Mouse (Mus musculus): Measurements from ENCODE around the gene Upb1.
A peak's percentile ranks its signal among the peaks of the same experiment; 100 is the strongest.
"Not testable (repeated sequence)": the region's sequence is repeated elsewhere in the genome, so short reads cannot be mapped to it uniquely, and the experiment has no call there.

Gene Upb1

DNA sequence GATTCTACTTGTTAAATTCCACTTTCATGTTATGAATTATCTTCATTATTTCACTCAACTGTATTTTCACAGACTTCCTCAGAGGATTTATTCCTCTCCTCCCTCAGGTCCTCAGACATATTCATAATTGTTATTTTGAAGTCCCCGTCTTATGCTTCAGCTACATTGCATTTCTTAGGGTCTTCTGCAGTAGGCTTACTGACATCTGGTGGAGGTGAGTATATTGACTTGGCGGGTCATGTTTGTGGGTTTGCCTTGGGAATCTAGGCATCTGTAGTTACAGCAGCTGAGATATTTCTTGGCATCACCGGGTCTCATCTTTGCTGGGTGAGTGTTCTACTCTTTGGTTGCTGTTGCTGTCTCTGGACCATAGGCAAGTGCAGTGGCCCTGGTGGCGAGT lies at the start of gene Upb1:
TSS of gene Upb1 (plus strand) at position 158 of the 400 bp plus-strand sequence.
- no peak for DNase-seq (ENCODE audit: low read depth, low spot score)

DNA sequence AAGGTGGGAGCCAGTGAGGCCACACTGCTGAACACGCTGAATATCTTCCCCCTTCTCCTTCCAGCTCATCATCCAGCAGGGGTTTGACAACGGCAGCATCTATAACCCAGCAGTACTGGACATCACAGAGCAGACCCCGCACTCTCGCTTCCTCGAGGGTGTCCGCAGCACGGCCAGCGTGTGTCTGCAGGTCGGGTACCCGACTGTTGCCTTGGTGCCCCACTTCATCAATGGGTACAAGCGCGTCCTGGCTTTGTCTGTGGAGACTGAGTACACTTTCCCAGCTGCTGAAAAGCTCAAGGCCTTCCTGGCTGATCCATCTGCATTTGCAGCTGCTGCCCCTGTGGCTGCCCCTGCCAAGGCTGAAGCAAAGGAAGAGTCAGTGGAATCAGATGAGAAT lies 48.4 kb upstream of the Upb1 start:
- DNase-seq (ENCODE audit: low read depth, low spot score), result no peak

DNA sequence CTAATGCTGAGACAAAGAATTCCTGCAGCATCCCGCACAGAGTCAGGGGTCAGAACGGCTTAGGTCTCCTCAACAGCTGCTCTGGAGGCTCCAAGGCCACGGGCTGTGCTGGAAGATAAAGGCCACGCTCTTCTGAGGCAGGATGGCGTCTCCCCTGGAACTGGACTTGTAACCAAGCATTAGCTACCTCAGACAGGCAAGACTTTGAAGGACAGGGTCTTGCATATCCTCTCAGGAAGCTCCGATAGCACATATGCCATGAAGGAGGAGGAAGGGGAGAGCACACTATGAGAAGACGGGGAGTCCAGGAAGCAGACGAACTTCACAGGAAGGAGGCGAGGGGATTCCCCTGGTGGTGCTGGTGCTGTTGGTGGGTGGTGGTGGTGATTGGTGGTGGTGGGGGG lies 47.1 kb upstream of the Upb1 start:
- DNase-seq (ENCODE audit: low read depth, low spot score), result not testable (repeated sequence)

DNA sequence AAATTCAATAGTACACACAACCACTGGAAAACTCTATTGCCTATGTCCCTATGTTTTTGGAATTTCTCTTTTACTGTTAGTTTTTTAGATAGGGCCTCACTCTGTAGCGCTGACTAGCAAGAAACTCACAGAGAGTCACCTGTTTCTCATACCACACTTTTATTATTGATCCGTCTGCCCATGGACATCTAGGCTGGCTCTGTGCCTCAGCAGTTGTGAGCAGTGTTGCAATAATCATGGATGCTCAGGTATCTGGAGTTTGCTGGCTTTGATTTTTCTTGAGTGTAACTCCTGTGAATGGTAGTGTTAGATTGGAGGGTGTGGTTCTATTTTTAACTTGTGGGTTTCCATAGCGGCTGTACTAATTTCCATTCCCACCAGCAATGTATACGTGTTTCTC lies 45.6 kb upstream of the Upb1 start:
- DNase-seq (ENCODE audit: low read depth, low spot score), result no peak

DNA sequence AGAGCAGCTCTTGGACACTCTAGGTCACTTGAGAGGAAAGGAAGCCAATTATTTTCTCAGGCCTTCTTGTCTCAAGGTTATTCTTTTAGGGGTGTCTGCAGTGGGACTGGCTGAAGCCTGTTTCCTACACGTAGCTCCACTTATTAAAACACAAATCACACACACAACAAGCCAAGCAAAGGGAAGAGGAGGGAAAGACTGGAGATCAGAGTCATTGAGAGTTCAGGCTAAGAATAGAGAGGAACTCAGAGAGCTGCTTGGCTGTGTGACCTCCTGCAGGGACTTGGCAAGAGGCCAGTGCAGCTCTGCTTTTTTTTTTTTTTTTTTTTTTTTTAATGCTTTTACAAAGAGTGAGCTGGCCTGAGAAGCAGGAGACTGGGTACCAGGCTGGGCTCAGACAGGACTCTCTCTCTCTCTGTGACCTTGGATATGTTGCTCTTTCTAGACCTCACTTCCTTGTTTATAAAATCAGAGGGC lies 36.7 kb upstream of the Upb1 start:
- DNase-seq (ENCODE audit: low read depth, low spot score), result peak; percentile 64

DNA sequence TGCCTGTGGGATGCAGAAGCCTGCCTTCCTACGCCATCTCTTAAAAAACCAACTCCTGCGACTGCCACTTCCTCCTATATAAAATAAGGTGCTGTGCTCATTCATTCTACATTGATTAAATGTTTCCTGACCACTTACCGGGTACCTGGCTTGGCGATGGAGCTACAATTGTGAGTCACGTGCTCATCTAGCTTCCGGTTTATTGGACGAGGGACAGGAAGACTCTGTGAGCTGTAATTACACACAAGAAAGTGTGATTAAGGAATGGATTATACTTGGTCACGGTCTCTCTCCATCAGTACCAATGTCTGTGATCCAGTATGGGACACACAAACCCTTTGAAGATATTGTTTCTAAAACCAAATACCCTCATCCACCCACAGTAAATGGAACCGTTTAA lies 36.1 kb upstream of the Upb1 start:
- DNase-seq (ENCODE audit: low read depth, low spot score), result no peak

DNA sequence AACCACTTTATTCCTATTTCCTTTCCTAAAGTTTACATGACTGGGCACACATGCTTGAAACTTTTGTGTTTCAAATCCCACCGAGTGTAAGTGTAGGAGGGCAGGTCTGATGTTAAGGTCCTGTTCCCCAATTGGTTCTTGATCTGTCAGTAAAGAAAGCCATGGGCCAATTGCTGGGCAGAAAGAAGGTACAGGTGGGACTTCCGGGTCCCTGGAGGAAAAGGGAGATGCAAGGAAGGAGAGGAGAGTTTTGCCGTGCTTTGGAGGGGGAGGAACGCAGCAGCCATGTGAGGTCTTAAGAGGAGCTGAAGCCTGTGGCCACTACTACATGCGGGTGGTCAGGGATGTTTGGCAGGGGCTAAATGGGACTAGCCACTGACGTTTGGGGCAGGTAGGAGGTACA lies 35.7 kb upstream of the Upb1 start:
- DNase-seq (ENCODE audit: low read depth, low spot score), result no peak

DNA sequence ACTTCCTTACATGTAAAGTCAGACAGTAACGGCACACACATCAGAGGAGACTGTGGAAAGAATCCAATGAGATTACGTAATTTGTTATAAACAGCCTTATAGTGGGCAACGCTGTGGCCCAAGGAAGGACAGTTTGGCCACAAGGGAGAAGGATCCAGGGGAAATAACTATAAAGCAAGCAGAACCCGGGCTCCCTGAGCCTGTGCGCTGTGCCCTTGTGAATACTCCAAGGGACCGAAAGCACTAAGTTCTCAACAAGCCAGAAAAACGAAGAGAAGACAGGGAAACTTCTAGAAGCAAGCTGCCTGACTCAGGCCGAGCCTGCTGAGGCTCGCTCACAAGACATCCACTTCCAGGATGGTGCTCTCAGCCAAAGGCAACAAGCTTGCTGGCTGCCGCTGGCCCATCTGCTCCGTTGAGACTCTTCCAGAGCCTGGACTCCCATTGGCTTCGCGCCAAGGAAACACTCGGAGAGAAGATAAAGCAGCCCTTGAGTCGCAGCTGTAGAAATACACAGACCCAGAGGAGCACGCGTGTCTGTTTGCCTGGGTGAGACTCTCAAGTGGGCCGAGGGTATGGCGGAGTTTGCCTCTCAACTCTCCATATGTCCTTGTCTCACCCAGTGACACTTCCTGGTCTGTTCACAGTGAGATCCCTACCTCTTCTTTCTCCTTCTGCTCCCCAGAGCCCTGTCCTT lies 27.1 kb upstream of the Upb1 start:
- not testable (repeated sequence) for DNase-seq (ENCODE audit: low read depth, low spot score)

DNA sequence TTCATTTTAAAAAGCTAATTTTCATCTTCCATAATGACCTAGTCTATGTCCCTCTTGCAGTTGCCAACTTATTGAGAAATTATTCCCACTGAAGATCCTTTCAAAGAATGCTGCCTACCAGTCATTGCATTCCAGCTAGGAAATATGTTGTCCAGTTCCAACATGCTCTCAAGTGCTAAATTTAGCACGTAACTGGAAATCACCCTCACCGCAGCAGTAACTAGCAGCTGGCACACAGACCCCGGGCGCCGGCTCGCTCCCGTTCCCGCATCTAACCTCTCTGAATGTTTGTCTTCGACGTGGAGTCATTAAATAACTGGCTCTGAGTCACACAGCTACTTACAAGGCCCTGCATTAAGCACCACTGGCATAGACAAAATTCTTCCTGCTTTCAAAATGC lies 22.2 kb upstream of the Upb1 start:
- no peak for DNase-seq (ENCODE audit: low read depth, low spot score)

DNA sequence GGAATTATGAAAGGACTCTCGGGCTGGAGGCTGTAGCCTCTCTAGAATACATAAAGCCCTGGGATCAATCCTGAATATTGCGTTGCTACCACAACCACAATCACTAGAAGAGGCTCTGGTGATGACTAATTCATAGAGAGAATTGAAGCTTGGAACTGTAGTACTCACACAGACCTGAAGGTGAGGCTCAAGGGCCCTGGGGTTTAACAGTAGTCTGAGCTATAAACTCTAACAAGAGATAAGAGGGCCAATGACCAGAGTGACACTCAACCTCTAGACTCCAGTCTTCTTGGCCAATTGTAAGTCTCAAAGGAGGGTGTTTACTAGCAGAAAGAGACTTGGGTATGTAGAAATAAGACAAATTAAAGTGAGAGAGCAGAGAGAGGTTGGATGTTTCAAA lies 10.8 kb upstream of the Upb1 start:
- DNase-seq (ENCODE audit: low read depth, low spot score), result no peak

DNA sequence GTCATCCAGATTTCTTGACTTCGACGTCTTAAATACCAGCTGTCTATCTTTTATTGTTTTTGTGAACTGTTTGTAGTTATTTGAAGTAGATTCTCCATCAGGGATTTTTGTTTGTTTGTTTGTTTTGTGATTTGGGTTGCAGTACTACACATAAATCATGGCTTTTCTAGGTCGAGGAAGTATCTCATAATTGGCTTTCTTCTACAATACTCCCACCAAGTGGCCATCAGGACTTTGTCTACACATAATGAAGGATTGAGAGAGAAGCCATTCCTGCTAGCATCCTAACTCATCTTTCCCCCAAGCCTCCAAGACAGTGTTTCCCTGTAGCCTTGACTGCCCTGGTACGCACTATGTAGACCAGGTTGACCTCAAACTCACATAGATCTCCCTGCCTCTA lies 10.1 kb upstream of the Upb1 start:
- no peak for DNase-seq (ENCODE audit: low read depth, low spot score)

DNA sequence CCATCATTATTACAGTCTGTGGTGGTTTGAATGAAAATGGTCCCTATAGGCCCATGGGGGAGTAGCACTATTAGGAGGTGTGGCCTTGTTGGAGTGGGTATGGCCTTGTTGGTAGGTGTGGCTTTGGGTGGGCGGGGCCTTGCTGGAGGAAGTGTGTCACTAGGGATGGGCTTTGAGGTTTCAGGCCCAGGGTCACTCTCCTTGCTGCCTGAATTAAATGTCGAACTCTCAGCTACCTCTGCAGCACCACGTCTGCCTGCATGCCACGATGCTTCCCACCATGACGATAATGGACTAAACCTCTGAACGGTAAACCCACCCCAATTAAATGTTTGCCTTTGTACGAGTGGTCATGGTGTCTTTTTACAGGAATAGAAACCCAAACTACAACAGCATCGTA lies 6.1 kb upstream of the Upb1 start:
- no peak for DNase-seq (ENCODE audit: low read depth, low spot score)

DNA sequence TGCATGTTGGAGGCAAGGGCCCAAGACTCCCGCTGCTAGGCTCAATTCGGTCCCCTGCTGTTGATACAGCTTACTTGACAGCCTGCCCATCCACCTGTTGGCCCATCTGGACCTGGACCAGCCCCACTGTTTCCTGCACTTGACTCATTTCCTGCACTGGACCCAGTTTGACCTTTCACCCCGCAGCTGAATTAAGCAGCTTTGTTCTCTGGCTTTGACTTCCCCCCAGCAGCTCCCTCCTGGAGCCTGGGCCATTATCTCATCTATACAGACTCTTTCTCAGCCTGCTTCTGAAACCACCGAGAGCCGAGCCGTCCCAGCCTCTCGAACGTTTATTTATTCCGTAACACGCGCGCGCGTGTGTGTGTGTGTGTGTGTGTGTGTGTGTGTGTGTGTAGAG lies 3.9 kb upstream of the Upb1 start:
- peak; percentile 41 for DNase-seq (ENCODE audit: low read depth, low spot score)

DNA sequence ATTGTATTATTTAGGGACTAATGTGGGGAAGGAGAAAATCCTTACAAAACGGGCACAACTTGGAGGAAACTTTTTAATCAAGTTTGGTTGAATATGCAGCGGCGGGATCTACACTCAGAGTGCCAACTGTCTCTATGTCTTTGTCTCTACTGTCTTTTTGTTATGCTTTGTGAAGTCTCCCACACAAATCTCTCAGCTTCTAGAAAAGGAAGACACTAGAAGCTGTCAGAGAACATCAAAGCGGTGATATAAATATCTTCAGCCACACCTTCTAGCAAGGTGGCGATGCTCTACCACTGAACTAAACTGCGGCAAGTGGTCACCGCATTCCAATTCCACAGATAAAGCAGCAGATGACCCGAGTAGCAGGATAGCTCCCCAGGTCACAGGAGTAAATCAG lies 5.0 kb downstream of the Upb1 start:
- no peak for DNase-seq (ENCODE audit: low read depth, low spot score)

DNA sequence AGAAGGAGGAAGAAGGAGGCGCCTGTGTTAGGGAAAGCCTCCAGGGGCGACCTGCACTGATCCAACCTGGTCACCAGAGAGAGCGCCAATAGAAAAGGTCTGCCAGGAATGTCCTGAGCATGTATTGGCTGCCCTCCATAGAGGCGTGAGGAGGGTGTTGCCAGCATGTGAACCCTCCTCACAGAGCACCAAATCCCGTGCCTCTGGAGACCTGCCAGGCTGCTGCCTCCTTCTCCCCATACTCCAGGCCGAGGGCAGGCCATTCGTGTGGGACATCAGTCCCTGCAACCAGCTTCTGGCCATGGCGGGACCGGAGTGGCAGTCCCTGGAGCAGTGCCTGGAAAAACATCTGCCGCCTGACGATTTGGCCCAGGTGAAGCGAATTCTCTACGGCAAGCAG lies 5.8 kb downstream of the Upb1 start:
- DNase-seq (ENCODE audit: low read depth, low spot score), result no peak

DNA sequence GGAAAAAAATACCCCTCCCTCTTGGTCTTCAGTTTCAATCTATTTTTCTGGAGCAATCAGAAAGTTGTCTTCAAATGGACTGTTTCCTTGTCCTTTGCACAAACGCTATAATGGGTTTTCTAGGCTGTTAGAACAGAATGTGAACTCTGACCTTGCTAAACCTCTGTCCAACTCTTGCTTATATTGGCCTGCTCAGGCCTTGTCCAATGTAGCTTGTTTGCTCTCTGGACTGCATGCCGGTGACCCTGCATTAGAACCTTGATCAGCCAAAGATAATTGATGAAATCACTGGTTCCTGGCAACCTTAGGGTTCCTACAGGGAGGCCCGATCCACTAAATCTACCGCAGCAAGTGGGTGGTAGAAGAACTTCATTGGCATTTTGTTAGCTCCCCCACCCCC lies 6.8 kb downstream of the Upb1 start:
- DNase-seq (ENCODE audit: low read depth, low spot score), result no peak

DNA sequence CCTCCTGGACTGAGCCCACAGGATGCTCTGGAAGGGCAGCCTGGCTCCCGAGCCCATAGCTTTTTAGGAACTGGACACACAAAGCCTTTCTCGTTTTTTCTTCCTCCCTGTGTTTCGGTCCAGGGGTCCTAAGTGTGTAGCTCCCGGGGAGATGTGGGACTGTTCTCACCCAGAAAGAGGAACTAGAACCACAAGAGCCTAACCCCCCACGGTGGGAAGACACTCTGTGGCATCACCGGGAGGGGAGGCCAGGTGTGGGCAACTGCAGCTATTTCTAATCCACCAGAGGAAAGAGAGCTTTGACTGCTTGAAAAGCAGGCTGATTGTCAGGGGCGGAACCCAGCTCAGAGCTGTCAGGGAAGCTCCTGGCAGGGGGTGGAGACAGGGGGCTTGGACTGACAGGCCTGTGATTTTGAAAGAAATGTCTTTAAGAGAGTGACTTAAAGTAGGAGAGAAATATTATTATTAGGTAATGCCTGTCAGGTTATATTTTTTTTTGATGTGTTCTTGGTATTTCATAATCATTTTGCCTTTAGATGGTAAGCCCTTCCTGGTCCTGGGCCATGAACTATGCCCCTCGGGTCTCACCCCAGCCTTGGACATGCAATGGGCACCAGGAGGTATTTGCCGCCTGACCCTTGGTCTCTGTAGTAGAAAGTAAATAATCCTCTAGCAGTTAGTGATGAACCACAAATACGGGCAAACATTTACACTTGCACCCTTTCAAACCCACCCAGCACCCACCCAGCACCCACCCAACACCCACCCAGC lies 10.6 kb downstream of the Upb1 start:
- DNase-seq (ENCODE audit: low read depth, low spot score), result not testable (repeated sequence)

DNA sequence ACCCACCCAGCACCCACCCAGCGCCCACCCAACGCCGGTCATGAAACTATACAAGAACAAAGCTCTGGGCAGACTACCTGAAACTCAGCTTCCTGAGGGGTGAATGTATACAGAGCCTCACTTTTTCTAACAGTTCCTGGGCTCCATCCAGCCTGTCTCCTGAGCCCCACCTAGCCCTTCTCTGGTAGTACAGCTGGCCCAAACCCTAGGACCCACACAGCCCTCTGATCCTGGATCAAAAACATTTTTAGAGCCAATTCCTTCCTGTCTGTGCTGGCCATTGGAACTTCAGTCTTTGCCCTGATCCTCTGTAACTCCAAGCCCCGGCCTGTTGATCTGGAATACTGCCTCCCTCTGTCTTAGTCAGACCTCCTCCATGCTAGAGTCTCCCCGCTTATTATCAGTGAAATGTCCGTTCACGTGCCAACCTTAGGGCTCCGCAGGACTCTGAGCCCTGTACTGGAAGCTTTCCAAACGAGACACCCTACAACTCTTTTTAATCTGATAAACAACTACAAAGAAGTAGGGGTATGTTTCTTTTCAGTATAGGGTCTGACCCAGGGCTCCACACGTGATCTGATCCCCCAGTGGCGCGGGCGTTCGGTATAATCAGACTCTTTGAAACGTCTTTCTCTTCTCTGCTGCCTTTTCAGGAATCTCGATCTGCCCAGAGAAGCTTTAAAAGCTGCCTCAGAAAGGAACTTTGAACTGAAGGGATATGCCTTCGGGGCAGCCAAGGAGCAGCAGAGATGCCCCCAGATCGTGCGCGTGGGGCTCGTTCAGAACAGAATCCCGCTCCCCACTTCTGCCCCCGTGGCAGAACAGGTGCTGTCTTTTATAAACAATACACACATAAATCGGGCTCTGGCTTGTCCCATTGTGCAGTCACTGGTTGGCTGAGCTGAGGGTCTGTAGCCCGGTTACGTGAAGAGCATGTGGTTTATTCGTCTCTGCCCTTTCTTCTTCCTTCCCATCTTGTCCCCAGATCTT lies 11.5 kb downstream of the Upb1 start:
- DNase-seq (ENCODE audit: low read depth, low spot score), result no peak

DNA sequence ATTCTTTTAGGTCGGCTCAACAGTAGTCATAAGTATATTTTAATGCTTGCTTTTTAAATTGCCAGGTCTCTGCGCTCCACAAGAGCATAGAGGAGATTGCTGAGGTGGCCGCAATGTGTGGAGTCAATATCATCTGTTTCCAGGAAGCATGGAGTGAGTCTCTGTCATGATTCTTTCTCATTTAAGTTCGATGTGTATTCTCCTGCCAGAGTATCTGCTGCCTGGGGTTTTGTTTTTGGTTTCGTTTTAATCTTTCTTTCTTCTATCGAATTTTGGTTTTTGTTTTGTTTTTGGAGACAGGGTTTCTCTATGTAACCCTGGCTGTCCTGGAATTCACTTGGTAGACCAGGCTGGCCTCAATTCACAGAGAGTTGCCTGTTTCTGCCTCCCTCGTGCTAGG lies 14.0 kb downstream of the Upb1 start:
- no peak for DNase-seq (ENCODE audit: low read depth, low spot score)

DNA sequence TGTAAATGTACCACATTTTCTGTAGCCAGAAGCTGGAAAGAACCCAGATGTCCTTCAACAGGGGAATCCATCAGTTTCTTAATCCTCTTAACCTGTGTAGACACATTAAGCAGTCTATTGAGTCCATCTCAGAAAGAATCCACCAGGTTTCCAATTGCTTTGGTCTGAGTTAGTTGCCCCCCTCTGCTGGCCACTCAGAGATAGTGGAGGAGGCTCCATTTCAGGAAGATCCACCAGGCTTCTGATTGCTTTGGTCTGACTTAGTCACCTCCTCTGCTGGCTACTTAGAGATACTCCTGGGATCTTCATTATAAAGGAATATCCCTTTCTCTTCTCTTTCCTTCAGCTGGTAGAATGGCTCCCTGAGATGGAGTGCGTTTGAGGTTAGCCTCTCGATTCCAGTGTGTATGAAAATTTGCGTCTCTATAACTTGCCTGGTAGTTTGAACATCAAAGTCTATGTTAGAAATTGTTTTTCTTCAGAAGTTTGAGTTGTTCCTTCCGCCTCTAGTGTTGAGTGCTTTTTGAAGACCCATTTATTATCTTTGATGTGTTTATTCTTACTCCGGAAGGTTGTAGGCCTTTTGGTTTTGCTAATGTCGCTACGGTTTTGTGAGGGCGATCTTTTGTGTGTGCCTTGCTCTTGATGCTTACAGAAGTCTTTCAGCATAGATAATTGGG lies 16.6 kb downstream of the Upb1 start:
- no peak for DNase-seq (ENCODE audit: low read depth, low spot score)

DNA sequence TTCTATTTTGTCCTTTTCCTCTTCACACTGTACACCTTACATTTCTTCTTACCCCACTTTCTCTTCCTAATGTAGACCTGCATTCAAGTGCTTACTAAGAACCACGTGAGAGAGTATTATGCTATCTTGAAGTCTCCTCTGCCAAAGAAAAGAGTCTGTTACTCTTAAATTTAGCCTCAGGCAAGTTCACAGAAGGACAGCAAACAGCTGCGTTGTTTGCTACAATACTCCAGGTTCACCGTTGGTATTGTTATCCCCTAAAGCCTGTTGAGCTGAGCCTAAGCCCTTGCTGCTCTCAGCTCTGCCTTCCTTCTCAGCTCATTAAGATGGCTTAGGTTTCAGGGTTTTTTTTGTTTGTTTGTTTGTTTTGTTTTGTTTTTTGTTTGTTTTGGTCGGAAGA lies 17.8 kb downstream of the Upb1 start:
- no peak for DNase-seq (ENCODE audit: low read depth, low spot score)

All from mesoderm, embryonic 11.5 days (tissue).